Mouse (Mus musculus) layer of hippocampus, adult 9-10 months (tissue): ENCODE data around the gene Jmjd7.

Experiments used
- DNase-seq: peaks from one replicate; pipeline ENCODE4 v3.0.0; 2022; ENCODE audit warnings: low spot score

The Jmjd7 gene

GRCm38 (mm10) chr2:120012924-120013323, 14.4 kb upstream of the Jmjd7 start:
- no peak for DNase-seq

GRCm38 (mm10) chr2:120013831-120014486, 13.3 kb upstream of the Jmjd7 start:
- no peak for DNase-seq

GRCm38 (mm10) chr2:120015882-120016281, 11.4 kb upstream of the Jmjd7 start:
- no peak for DNase-seq

GRCm38 (mm10) chr2:120017599-120017998, 9.7 kb upstream of the Jmjd7 start:
- no peak for DNase-seq

GRCm38 (mm10) chr2:120024337-120024736, 2.9 kb upstream of the Jmjd7 start:
- no peak for DNase-seq

GRCm38 (mm10) chr2:120027950-120028331, 658 bp downstream of the Jmjd7 start:
- no peak for DNase-seq

- DNase-seq, result no peak
These were observed 3.1 kb downstream of the Jmjd7 start for GRCm38 (mm10) chr2:120030380-120030779.

GRCm38 (mm10) chr2:120032726-120033467, 5.6 kb downstream of the Jmjd7 start, which contains the start of gene Pla2g4b:
Gene Pla2g4b, plus strand, starts transcription at chr2:120033417.
- no peak for DNase-seq

GRCm38 (mm10) chr2:120033726-120034125, 6.4 kb downstream of the Jmjd7 start:
- no peak for DNase-seq

GRCm38 (mm10) chr2:120037744-120038143, 10.5 kb downstream of the Jmjd7 start:
- no peak for DNase-seq

GRCm38 (mm10) chr2:120040991-120041390, 13.7 kb downstream of the Jmjd7 start:
- DNase-seq, result no peak

- DNase-seq, result no peak
These were observed 16.9 kb downstream of the Jmjd7 start for GRCm38 (mm10) chr2:120044101-120044603.

- no peak for DNase-seq
These were observed 17.4 kb downstream of the Jmjd7 start for GRCm38 (mm10) chr2:120044676-120045075.

GRCm38 (mm10) chr2:120046486-120047310, 19.4 kb downstream of the Jmjd7 start:
- no peak for DNase-seq

GRCm38 (mm10) chr2:120048173-120048572, 20.9 kb downstream of the Jmjd7 start:
- no peak for DNase-seq

GRCm38 (mm10) chr2:120049632-120050274, 22.5 kb downstream of the Jmjd7 start:
- no peak for DNase-seq

GRCm38 (mm10) chr2:120051405-120051804, 24.1 kb downstream of the Jmjd7 start:
- no peak for DNase-seq

GRCm38 (mm10) chr2:120054771-120055552, 27.7 kb downstream of the Jmjd7 start:
- no peak for DNase-seq

- DNase-seq, result no peak
These were observed 28.6 kb downstream of the Jmjd7 start for GRCm38 (mm10) chr2:120055923-120056322.

- DNase-seq, result no peak
These were observed 31.5 kb downstream of the Jmjd7 start for GRCm38 (mm10) chr2:120058818-120059217.

- no peak for DNase-seq
These were observed 32.2 kb downstream of the Jmjd7 start for GRCm38 (mm10) chr2:120059466-120059865.
